Mouse (Mus musculus): ENCODE measurements around the gene Sorbs2.

DNA sequence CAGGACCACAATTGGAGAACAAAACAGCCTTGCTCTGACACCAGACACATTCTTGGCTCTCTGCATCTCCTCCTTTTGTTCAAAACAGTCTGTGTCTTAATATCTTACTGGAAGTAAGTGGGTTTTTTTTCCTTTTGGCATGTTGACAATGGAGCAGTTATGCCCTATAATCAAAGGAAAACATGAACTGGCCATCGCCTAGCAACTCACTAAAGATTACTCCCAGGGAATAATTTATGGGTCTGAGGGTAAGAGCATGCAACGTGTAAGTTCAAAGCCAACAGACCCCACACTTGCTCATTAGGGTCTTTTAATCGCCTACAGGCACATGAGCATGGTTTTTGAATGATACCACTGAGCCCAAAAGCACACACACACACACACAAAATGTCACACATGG, 207.2 kb downstream of the Sorbs2 start:
- TF ChIP-seq POLR2A (IDR thresholded peaks at IDR 0.05; ENCODE audit: borderline replicate concordance, low read depth, low read length) (no peak), CTCF (IDR thresholded peaks at IDR 0.05; ENCODE audit: low read depth, low read length) (no peak)

Measured in bone marrow macrophage, adult 2 months (primary cell).